Mouse (Mus musculus) embryo, embryonic 11.5 days (tissue): ENCODE measurements at regions not wholly inside any gene's neighbourhood (a gene's known extent, or its start where the extent isn't known, plus 50 kb on each side); places are given as distances from the start of the nearest gene placed in this dataset.

ENCODE experiments used
- DNase-seq: peaks from one replicate; pipeline ENCODE4 v3.0.0-alpha.2; 2012; ENCODE audit warnings: low read depth, low spot score

GRCm38 (mm10) chr10:83896160-83896559, 173.5 kb downstream of the 1500009L16Rik start:
- no peak for DNase-seq

GRCm38 (mm10) chr10:83897558-83897957, 174.9 kb downstream of the 1500009L16Rik start:
- no peak for DNase-seq

GRCm38 (mm10) chr10:83906751-83907150, 184.1 kb downstream of the 1500009L16Rik start:
- no peak for DNase-seq

- no peak for DNase-seq
Measured at GRCm38 (mm10) chr10:83910649-83911370, 188.1 kb downstream of the 1500009L16Rik start.

- DNase-seq = peak; percentile 40
Measured at GRCm38 (mm10) chr10:83914401-83915132, 191.9 kb downstream of the 1500009L16Rik start.

GRCm38 (mm10) chr10:83915133-83915730, 192.6 kb downstream of the 1500009L16Rik start:
- no peak for DNase-seq

- DNase-seq = no peak
Measured at GRCm38 (mm10) chr10:83926990-83927389, 204.3 kb downstream of the 1500009L16Rik start.

- DNase-seq = no peak
Measured at GRCm38 (mm10) chr10:83927554-83927953, 204.9 kb downstream of the 1500009L16Rik start.

- DNase-seq = no peak
Measured at GRCm38 (mm10) chr10:83931758-83932157, 209.1 kb downstream of the 1500009L16Rik start.

- no peak for DNase-seq
Measured at GRCm38 (mm10) chr10:83933201-83933600, 210.5 kb downstream of the 1500009L16Rik start.

GRCm38 (mm10) chr10:83934498-83934897, 211.8 kb downstream of the 1500009L16Rik start:
- DNase-seq = no peak

- no peak for DNase-seq
Measured at GRCm38 (mm10) chr10:83937168-83937567, 214.5 kb downstream of the 1500009L16Rik start.

- no peak for DNase-seq
Measured at GRCm38 (mm10) chr10:83942101-83942500, 219.4 kb downstream of the 1500009L16Rik start.

GRCm38 (mm10) chr10:83944158-83944557, 221.5 kb downstream of the 1500009L16Rik start:
- no peak for DNase-seq

GRCm38 (mm10) chr10:83944897-83945296, 222.2 kb downstream of the 1500009L16Rik start:
- no peak for DNase-seq

GRCm38 (mm10) chr10:83945503-83945902, 222.8 kb downstream of the 1500009L16Rik start:
- no peak for DNase-seq

GRCm38 (mm10) chr10:83946186-83947176, 223.8 kb downstream of the 1500009L16Rik start:
- no peak for DNase-seq

- peak; percentile 42 for DNase-seq
Measured at GRCm38 (mm10) chr10:83957118-83957759, 234.6 kb downstream of the 1500009L16Rik start.

- no peak for DNase-seq
Measured at GRCm38 (mm10) chr10:83958397-83958796, 235.7 kb downstream of the 1500009L16Rik start.

- no peak for DNase-seq
Measured at GRCm38 (mm10) chr10:83958826-83959225, 236.2 kb downstream of the 1500009L16Rik start.
